ENCODE assay signal across 10 mouse cellular contexts in genomic region chr1:53927605-53928004, GRCm38 (mm10).
DNase-seq lines count a peak whose midpoint lies in the region; ATAC-seq and TF ChIP-seq lines count a peak whose summit lies in the region.
"Had no signal": no experiment of that assay in that cellular context is flagged by ENCODE, and none has a peak within 500 bp of the region (broad histone marks: within the 10 kb centered on the region; RNA-seq: fewer than 3 reads in every experiment).

No protein-coding gene starts in this region.

- peak; percentile 68 for TF ChIP-seq CTCF in hindbrain, postnatal 0 days (IDR thresholded peaks at IDR 0.05; ENCODE audit: low read depth)

- no peak overlapping the region for H3K4me2 ChIP-seq in midbrain, embryonic 11.5 days
- no peak overlapping the region for H3K4me2 ChIP-seq in midbrain, embryonic 13.5 days (replicated peaks)
- no peak overlapping the region for H3K4me2 ChIP-seq in hindbrain, postnatal 0 days (ENCODE audit: low read depth, low read length)
- H3K4me2 ChIP-seq: heart, embryonic 13.5 days had no signal

- H3K9ac ChIP-seq in midbrain, embryonic 11.5 days (ENCODE audit: low read length) = no peak overlapping the region
- no peak overlapping the region for H3K9ac ChIP-seq in midbrain, embryonic 13.5 days (replicated peaks)
- H3K9ac ChIP-seq in hindbrain, postnatal 0 days (replicated peaks; ENCODE audit: low read length) = no peak overlapping the region
- H3K9ac ChIP-seq: heart, embryonic 13.5 days had no signal

- no peaks in the 10 kb centered on the region for H3K4me1 ChIP-seq in midbrain, embryonic 11.5 days (ENCODE audit: control insufficient read depth, insufficient read depth, low read length)
- no peaks in the 10 kb centered on the region for H3K4me1 ChIP-seq in midbrain, embryonic 13.5 days (replicated peaks)
- H3K4me1 ChIP-seq in hindbrain, postnatal 0 days (ENCODE audit: insufficient read depth, low read length) = no peaks in the 10 kb centered on the region

- H3K27me3 ChIP-seq in midbrain, embryonic 11.5 days (ENCODE audit: control insufficient read depth, insufficient read depth, low read length) = no peaks in the 10 kb centered on the region
- H3K27me3 ChIP-seq in midbrain, embryonic 13.5 days = no peaks in the 10 kb centered on the region
- H3K27me3 ChIP-seq in hindbrain, postnatal 0 days (ENCODE audit: insufficient read depth, low read length) = no peaks in the 10 kb centered on the region
- H3K27me3 ChIP-seq: heart, embryonic 13.5 days had no signal

- no peaks in the 10 kb centered on the region for H3K9me3 ChIP-seq in midbrain, embryonic 11.5 days (ENCODE audit: control insufficient read depth, low read length)
- H3K9me3 ChIP-seq in midbrain, embryonic 13.5 days = no peaks in the 10 kb centered on the region
- H3K9me3 ChIP-seq in hindbrain, postnatal 0 days (ENCODE audit: low read length) = no peaks in the 10 kb centered on the region
- H3K9me3 ChIP-seq: heart, embryonic 13.5 days had no signal

- DNase-seq in cerebellum, adult 18-20 months = peak; percentile 24 to 30
- no peak for DNase-seq in cerebellum, adult 8-10 months
- no peak for DNase-seq in midbrain, embryonic 11.5 days (ENCODE audit: low spot score, missing footprints)
- peak; percentile 43 for DNase-seq in brain, adult 2 months (ENCODE audit: low read depth, low spot score)
- DNase-seq in hindbrain, postnatal 0 days (ENCODE audit: low spot score) = peak; percentile 59
- DNase-seq in gastrocnemius, postnatal 36 days = no peak

- no peaks in the 10 kb centered on the region for H3K36me3 ChIP-seq in midbrain, embryonic 11.5 days (ENCODE audit: control insufficient read depth, insufficient read depth, low read length)
- no peaks in the 10 kb centered on the region for H3K36me3 ChIP-seq in midbrain, embryonic 13.5 days
- no peaks in the 10 kb centered on the region for H3K36me3 ChIP-seq in hindbrain, postnatal 0 days (ENCODE audit: insufficient read depth, low read length)

- 22% methylated on average over 4 of the region's 4 CpGs for WGBS in midbrain, embryonic 11.5 days
- WGBS in midbrain, embryonic 13.5 days = 18% methylated on average over 4 of the region's 4 CpGs
- WGBS in hindbrain, postnatal 0 days = 29% methylated on average over 4 of the region's 4 CpGs

- peak; percentile 64 for ATAC-seq in midbrain, embryonic 11.5 days (ENCODE audit: low FRiP score)
- no peak for ATAC-seq in midbrain, embryonic 13.5 days
- peak; percentile 38; the same call in 1 of the 2 replicates for ATAC-seq in hindbrain, postnatal 0 days
- peak; percentile 49; the same call in 1 of the 2 replicates for ATAC-seq in megakaryocyte, adult 5-6 weeks (ENCODE audit: poor library complexity, severe bottlenecking)

- H3K4me3 ChIP-seq in midbrain, embryonic 11.5 days (ENCODE audit: low read depth, low read length) = no peak overlapping the region
- no peak overlapping the region for H3K4me3 ChIP-seq in midbrain, embryonic 13.5 days (replicated peaks)
- H3K4me3 ChIP-seq in hindbrain, postnatal 0 days (ENCODE audit: low read length) = no peak overlapping the region
- H3K4me3 ChIP-seq: heart, embryonic 13.5 days had no signal

- intact Hi-C loops in gastrocnemius, postnatal 36 days (cut with DNase I) = no loop called here

- no peak overlapping the region for H3K27ac ChIP-seq in midbrain, embryonic 11.5 days (ENCODE audit: low read depth, low read length)
- no peak overlapping the region for H3K27ac ChIP-seq in midbrain, embryonic 13.5 days
- no peak overlapping the region for H3K27ac ChIP-seq in hindbrain, postnatal 0 days
- H3K27ac ChIP-seq: heart, embryonic 13.5 days; macrophage had no signal

Comparison
In these comparisons a context has a peak if more than half of its experiments do, and no peak if none do; other contexts are left out.
1. DNase-seq: peak in cerebellum, adult 18-20 months (2 of 2), brain, adult 2 months (single experiment) and hindbrain, postnatal 0 days (single experiment); none in cerebellum, adult 8-10 months (single experiment), midbrain, embryonic 11.5 days (single experiment) and gastrocnemius, postnatal 36 days (0 of 2).